Mouse (Mus musculus) ES-CJ7 (cell line): ENCODE measurements at regions not wholly inside any gene's neighbourhood (a gene's known extent, or its start where the extent isn't known, plus 50 kb on each side); places are given as distances from the start of the nearest gene placed in this dataset.

Experiments
- DNase-seq: peaks from one replicate; pipeline ENCODE4 v3.0.0; 2011; ENCODE audit warnings: low read depth, low spot score

- DNase-seq = no peak
Observed at GRCm38 (mm10) chr3:20680944-20681494, 314.0 kb upstream of the Agtr1b start.

- DNase-seq = no peak
Observed at GRCm38 (mm10) chr3:20661883-20662282, 294.9 kb upstream of the Agtr1b start.

- no peak for DNase-seq
Observed at GRCm38 (mm10) chr3:20655345-20655744, 288.4 kb upstream of the Agtr1b start.
